ENCODE assay signal across 17 mouse cellular contexts in genomic region chr5:8805742-8806141, GRCm38 (mm10). TPM values are rescaled to one million over a fixed set of nuclear protein-coding genes. Genes with fewer than 3 reads are reported as not detected.
DNase-seq lines count a peak whose midpoint lies in the region; ATAC-seq and TF ChIP-seq lines count a peak whose summit lies in the region.
"Had no signal": no experiment of that assay in that cellular context is flagged by ENCODE, and none has a peak within 500 bp of the region (broad histone marks: within the 10 kb centered on the region; RNA-seq: fewer than 3 reads in every experiment).

No protein-coding gene starts in this region.

- H3K36me3 ChIP-seq in intestine, postnatal 0 days (ENCODE audit: control insufficient read depth, insufficient read depth), result no peaks in the 10 kb centered on the region
- H3K36me3 ChIP-seq in intestine, embryonic 15.5 days, result no peaks in the 10 kb centered on the region
- H3K36me3 ChIP-seq in CH12.LX (replicated peaks in 1 of 2; ENCODE audit: control insufficient read depth in 1 of 2, insufficient read depth in 1 of 2, low read length in 1 of 2), result no peaks in the 10 kb centered on the region
- no peaks in the 10 kb centered on the region for H3K36me3 ChIP-seq in megakaryocyte, embryonic 14.5 days (replicated peaks; ENCODE audit: low read length)
- H3K36me3 ChIP-seq: kidney, embryonic 15.5 days; limb, embryonic 13.5 days; midbrain, embryonic 12.5 days had no signal

- 87% methylated on average over 5 of the region's 5 CpGs for WGBS in intestine, postnatal 0 days
- 92% methylated on average over 5 of the region's 5 CpGs for WGBS in intestine, embryonic 15.5 days

- no peak for TF ChIP-seq EP300 in CH12.LX (IDR thresholded peaks at IDR 0.05; ENCODE audit: low read length)

- DNase-seq in CH12.LX (ENCODE audit: extremely low read depth), result peak; percentile 21
- DNase-seq in thymus, adult 18-20 months, result no peak
- no peak for DNase-seq in urinary bladder, postnatal 36 days (ENCODE audit: low spot score in 2 of 2)
- DNase-seq: cerebellum, adult 8-10 months; gastrocnemius, postnatal 10 days; lung, embryonic 14.5 days; right cerebral cortex, adult 18-20 months had no signal

- no peak overlapping the region for H3K4me2 ChIP-seq in intestine, postnatal 0 days (replicated peaks; ENCODE audit: low read depth)
- no peak overlapping the region for H3K4me2 ChIP-seq in intestine, embryonic 15.5 days (replicated peaks)
- H3K4me2 ChIP-seq in CH12.LX (ENCODE audit: insufficient read depth, low read depth, poor library complexity, severe bottlenecking), result peak overlapping the region; percentile 98
- H3K4me2 ChIP-seq: kidney, embryonic 15.5 days; limb, embryonic 13.5 days; lung, embryonic 14.5 days; midbrain, embryonic 12.5 days had no signal

- dilution Hi-C loops in CH12.LX (cut with MboI; ENCODE audit: extremely low pct_ligation_motif_present, extremely low pct_unique_long_range_greater_than_20kb, low sequenced_read_pairs), result no loop called here

- no peaks in the 10 kb centered on the region for H3K4me1 ChIP-seq in intestine, postnatal 0 days (replicated peaks; ENCODE audit: control insufficient read depth, insufficient read depth, low read length)
- H3K4me1 ChIP-seq in intestine, embryonic 15.5 days (replicated peaks), result no peaks in the 10 kb centered on the region
- peaks cover 6 to 22% of the 10 kb centered on the region in 2 experiments for H3K4me1 ChIP-seq in CH12.LX (ENCODE audit: control insufficient read depth in 1 of 2, insufficient read depth in 2 of 2)
- H3K4me1 ChIP-seq in megakaryocyte, embryonic 14.5 days, result peaks cover 30% of the 10 kb centered on the region
- H3K4me1 ChIP-seq: kidney, embryonic 15.5 days; limb, embryonic 13.5 days; midbrain, embryonic 12.5 days had no signal

- no peaks in the 10 kb centered on the region for H3K27me3 ChIP-seq in intestine, postnatal 0 days (replicated peaks; ENCODE audit: control insufficient read depth, insufficient read depth, low read length)
- no peaks in the 10 kb centered on the region for H3K27me3 ChIP-seq in intestine, embryonic 15.5 days (replicated peaks)
- no peaks in the 10 kb centered on the region for H3K27me3 ChIP-seq in CH12.LX (replicated peaks)
- H3K27me3 ChIP-seq in megakaryocyte, embryonic 14.5 days (replicated peaks), result no peaks in the 10 kb centered on the region
- H3K27me3 ChIP-seq: kidney, embryonic 15.5 days; limb, embryonic 13.5 days; midbrain, embryonic 12.5 days had no signal

- peak; percentile 66 for TF ChIP-seq RAD21 in CH12.LX (IDR thresholded peaks at IDR 0.05; ENCODE audit: low read depth, low read length)

- no peaks in the 10 kb centered on the region for H3K9me3 ChIP-seq in intestine, postnatal 0 days (ENCODE audit: control insufficient read depth)
- H3K9me3 ChIP-seq in intestine, embryonic 15.5 days, result no peaks in the 10 kb centered on the region
- H3K9me3 ChIP-seq in CH12.LX (replicated peaks; ENCODE audit: low read length), result no peaks in the 10 kb centered on the region
- H3K9me3 ChIP-seq in megakaryocyte, embryonic 14.5 days, result no peaks in the 10 kb centered on the region
- H3K9me3 ChIP-seq: kidney, embryonic 15.5 days; limb, embryonic 13.5 days; midbrain, embryonic 12.5 days had no signal

- TF ChIP-seq POLR2A in CH12.LX (IDR thresholded peaks at IDR 0.05; ENCODE audit: low read depth, low read length), result peak; percentile 46; the same call in 1 of the 2 replicates

- no peak overlapping the region for H3K9ac ChIP-seq in intestine, postnatal 0 days (ENCODE audit: low read depth, low read length)
- no peak overlapping the region for H3K9ac ChIP-seq in intestine, embryonic 15.5 days
- H3K9ac ChIP-seq in CH12.LX (ENCODE audit: insufficient read depth, low read depth), result 0 out of 2 replicates have a peak overlapping the region, but pooled peaks have one; percentile 66
- H3K9ac ChIP-seq: kidney, embryonic 15.5 days; limb, embryonic 13.5 days; lung, embryonic 14.5 days; midbrain, embryonic 12.5 days had no signal

- 0 out of 2 replicates have a peak, but pooled peaks have one; percentile 8 for TF ChIP-seq CTCF in intestine, postnatal 0 days (IDR thresholded peaks at IDR 0.05; ENCODE audit: low read depth)
- TF ChIP-seq CTCF in CH12.LX (conservative IDR thresholded peaks at IDR 0.05 in 1 of 2, IDR thresholded peaks at IDR 0.05 in 1 of 2; ENCODE audit: low read depth in 2 of 2, low read length in 2 of 2), result peak in 1 of 2 experiments; percentile 62; a peak in 2 of 4 replicates

- no peak overlapping the region for H3K4me3 ChIP-seq in intestine, postnatal 0 days (ENCODE audit: low read depth, low read length)
- no peak overlapping the region for H3K4me3 ChIP-seq in intestine, embryonic 15.5 days (replicated peaks)
- no peak overlapping the region for H3K4me3 ChIP-seq in CH12.LX (replicated peaks in 1 of 3; ENCODE audit: low read depth in 2 of 3, low read length in 2 of 3, poor library complexity in 1 of 3)
- H3K4me3 ChIP-seq in megakaryocyte, embryonic 14.5 days (replicated peaks), result peak overlapping the region; percentile 25
- H3K4me3 ChIP-seq: kidney, embryonic 15.5 days; left cerebral cortex, adult 2 months; limb, embryonic 13.5 days; midbrain, embryonic 12.5 days had no signal

- in situ Hi-C loops in CH12.LX (cut with MboI; ENCODE audit: low pct_ligation_motif_present, low pct_unique_long_range_greater_than_20kb, low sequenced_read_pairs), result no loop called here

- no peak for ATAC-seq in intestine, postnatal 0 days
- no peak for ATAC-seq in intestine, embryonic 15.5 days
- ATAC-seq in common myeloid progenitor, adult 5-6 weeks (replicated peaks; ENCODE audit: low read depth, poor library complexity, severe bottlenecking), result peak; percentile 54
- ATAC-seq: forebrain, embryonic 14.5 days; Patski had no signal

- H3K27ac ChIP-seq in intestine, postnatal 0 days (ENCODE audit: low read depth, low read length), result no peak overlapping the region
- no peak overlapping the region for H3K27ac ChIP-seq in intestine, embryonic 15.5 days
- H3K27ac ChIP-seq in CH12.LX (ENCODE audit: insufficient read depth, low read depth), result peak overlapping the region; percentile 30; the same call in 1 of the 2 replicates
- H3K27ac ChIP-seq: kidney, embryonic 15.5 days; left cerebral cortex, adult 2 months; limb, embryonic 13.5 days; midbrain, embryonic 12.5 days had no signal

- peaks cover 6% of the 10 kb centered on the region for H3K79me2 ChIP-seq in CH12.LX (replicated peaks; ENCODE audit: control insufficient read depth, extremely low read depth, insufficient read depth, poor library complexity, severe bottlenecking)

TF ChIP-seq in CH12.LX, 34 proteins besides CTCF, POLR2A, EP300 and RAD21 (continues in another document):
- TF ChIP-seq ELF1 (IDR thresholded peaks at IDR 0.05; ENCODE audit: low read depth, low read length) (no peak), USF2 (conservative IDR thresholded peaks at IDR 0.05; ENCODE audit: low read depth, low read length) (no peak), MAX (IDR thresholded peaks at IDR 0.05; ENCODE audit: low read length) (peak; percentile 77; the same call in 1 of the 2 replicates), JUND (conservative IDR thresholded peaks at IDR 0.05; ENCODE audit: low read depth, low read length) (0 out of 2 replicates have a peak, but pooled peaks have one; percentile 6), CHD2 (IDR thresholded peaks at IDR 0.05; ENCODE audit: low read length) (no peak), PAX5 (IDR thresholded peaks at IDR 0.05; ENCODE audit: low read length) (no peak), ETS1 (conservative IDR thresholded peaks at IDR 0.05; ENCODE audit: low read depth, low read length) (no peak), ZC3H11A (IDR thresholded peaks at IDR 0.05; ENCODE audit: low read depth, low read length) (no peak), SMC3 (IDR thresholded peaks at IDR 0.05; ENCODE audit: low read depth, low read length) (peak; percentile 66), MEF2A (IDR thresholded peaks at IDR 0.05; ENCODE audit: borderline replicate concordance, low read depth, low read length) (0 out of 2 replicates have a peak, but pooled peaks have one; percentile 36), ZKSCAN1 (IDR thresholded peaks at IDR 0.05; ENCODE audit: borderline replicate concordance, low read depth, low read length) (no peak), CHD1 (IDR thresholded peaks at IDR 0.05; ENCODE audit: low read depth, low read length) (no peak), USF1 (IDR thresholded peaks at IDR 0.05; ENCODE audit: low read depth, low read length) (no peak), BHLHE40 (IDR thresholded peaks at IDR 0.05; ENCODE audit: low read depth, low read length) (no peak), RCOR1 (conservative IDR thresholded peaks at IDR 0.05; ENCODE audit: low read depth, low read length) (no peak), MAFK (IDR thresholded peaks at IDR 0.05; ENCODE audit: insufficient replicate concordance, low read length) (no peak), IRF4 (IDR thresholded peaks at IDR 0.05; ENCODE audit: low read depth, low read length) (peak; percentile 57), E2F4 (IDR thresholded peaks at IDR 0.05; ENCODE audit: insufficient replicate concordance, low read depth, low read length) (no peak), JUN (IDR thresholded peaks at IDR 0.05; ENCODE audit: insufficient read depth, low read depth, low read length) (no peak), GABPA (IDR thresholded peaks at IDR 0.05; ENCODE audit: insufficient replicate concordance, low read depth, low read length) (no peak), POLR2AphosphoS2 (IDR thresholded peaks at IDR 0.05; ENCODE audit: low read depth, low read length) (no peak), ZMIZ1 (IDR thresholded peaks at IDR 0.05; ENCODE audit: low read depth, low read length) (no peak), NELFE (IDR thresholded peaks at IDR 0.05; ENCODE audit: low read depth, low read length) (no peak), ZNF384 (IDR thresholded peaks at IDR 0.05; ENCODE audit: low read depth, low read length) (no peak), TBP (conservative IDR thresholded peaks at IDR 0.05; ENCODE audit: low read depth, low read length) (peak; percentile 73; the same call in 1 of the 2 replicates), MXI1 (IDR thresholded peaks at IDR 0.05; ENCODE audit: low read depth, low read length) (peak; percentile 62), NRF1 (IDR thresholded peaks at IDR 0.05; ENCODE audit: low read depth, low read length) (peak; percentile 84), HCFC1 (IDR thresholded peaks at IDR 0.05; ENCODE audit: low read depth, low read length) (no peak)

RNA-seq across cellular contexts. Expression of gene Abcb1b, which starts 7.8 kb away (rescaled TPM):
- 1.1 and 1.8 TPM in 2 replicates for polyA plus RNA-seq in intestine, postnatal 0 days (2015; fragmentation: Nextera tagmentation; extraction: Ambion mirVana)
- polyA plus RNA-seq in intestine, embryonic 15.5 days (2015; fragmentation: Nextera tagmentation; extraction: Ambion mirVana), result 1.4 and 2.7 TPM in 2 replicates
- total RNA-seq in CH12.LX (2012; rRNA removed) (14.2 and 16.1 TPM in 2 replicates), CH12.LX (2014; rRNA removed) (1.5 and 1.8 TPM in 2 replicates)
- polyA plus RNA-seq in CH12.LX (2012; ENCODE audit: insufficient read length, low read depth), result 1.2 and 1.5 TPM in 2 replicates
- total RNA-seq in common myeloid progenitor, adult 5-6 weeks (2017), result 39.9 and 43.0 TPM in 2 replicates
- 0.84 TPM in 1 of 2 replicates, not detected in the other for polyA plus RNA-seq in megakaryocyte, embryonic 14.5 days (2012; ENCODE audit: insufficient read depth, low replicate concordance)
